Mouse (Mus musculus): ENCODE results near the gene Fgfr2. TPM values are rescaled to one million over a fixed set of nuclear protein-coding genes. Genes with fewer than 3 reads are reported as not detected.

Gene Fgfr2
- polyA plus RNA-seq, 1 experiment from 2014 or later = 20.3 TPM

GRCm38 (mm10) chr7:131722316-131722715, 1400.8 kb downstream of the Fgfr2 start:
- no peaks in the 10 kb centered on the region for H3K36me3 ChIP-seq (ENCODE audit: control insufficient read depth, insufficient read depth)
- WGBS = 72% methylated on average over 4 of the region's 4 CpGs
- no peaks in the 10 kb centered on the region for H3K4me1 ChIP-seq (ENCODE audit: control insufficient read depth, insufficient read depth, low read length)
- H3K27me3 ChIP-seq (ENCODE audit: control insufficient read depth, insufficient read depth, low read length) = 0 out of 2 replicates have a peak, but pooled peaks cover 2% of the 10 kb centered on the region
- no peak overlapping the region for H3K4me3 ChIP-seq (ENCODE audit: low read length)
- no peaks in the 10 kb centered on the region for H3K9me3 ChIP-seq (replicated peaks; ENCODE audit: control insufficient read depth, low read length)
- no peak overlapping the region for H3K4me2 ChIP-seq (ENCODE audit: low read depth, low read length)
- H3K9ac ChIP-seq (ENCODE audit: low read length) = no peak overlapping the region
- ATAC-seq (replicated peaks; ENCODE audit: extremely low read depth, insufficient read depth, low FRiP score) = no peak
- H3K27ac ChIP-seq (ENCODE audit: low read length) = no peak overlapping the region

GRCm38 (mm10) chr7:131718280-131718679, 1404.9 kb downstream of the Fgfr2 start:
- no peaks in the 10 kb centered on the region for H3K36me3 ChIP-seq (ENCODE audit: control insufficient read depth, insufficient read depth)
- ATAC-seq (replicated peaks; ENCODE audit: extremely low read depth, insufficient read depth, low FRiP score) = no peak
- no peaks in the 10 kb centered on the region for H3K4me1 ChIP-seq (ENCODE audit: control insufficient read depth, insufficient read depth, low read length)
- no peak overlapping the region for H3K9ac ChIP-seq (ENCODE audit: low read length)
- no peak overlapping the region for H3K27ac ChIP-seq (ENCODE audit: low read length)
- H3K9me3 ChIP-seq (replicated peaks; ENCODE audit: control insufficient read depth, low read length) = no peaks in the 10 kb centered on the region
- no peak overlapping the region for H3K4me3 ChIP-seq (ENCODE audit: low read length)
- 52% methylated on average over 3 of the region's 3 CpGs for WGBS
- H3K4me2 ChIP-seq (ENCODE audit: low read depth, low read length) = no peak overlapping the region
- H3K27me3 ChIP-seq (ENCODE audit: control insufficient read depth, insufficient read depth, low read length) = 0 out of 2 replicates have a peak, but pooled peaks cover 2% of the 10 kb centered on the region

- Histone ChIP-seq H3K27ac (ENCODE audit: low read length) (no peak overlapping the region), H3K9ac (ENCODE audit: low read length) (no peak overlapping the region), H3K27me3 (ENCODE audit: control insufficient read depth, insufficient read depth, low read length) (no peaks in the 10 kb centered on the region), H3K4me2 (ENCODE audit: low read depth, low read length) (no peak overlapping the region), H3K36me3 (ENCODE audit: control insufficient read depth, insufficient read depth) (no peaks in the 10 kb centered on the region), H3K4me3 (ENCODE audit: low read length) (no peak overlapping the region), H3K4me1 (ENCODE audit: control insufficient read depth, insufficient read depth, low read length) (no peaks in the 10 kb centered on the region), H3K9me3 (replicated peaks; ENCODE audit: control insufficient read depth, low read length) (no peaks in the 10 kb centered on the region)
- WGBS = 86% methylated on average over 9 of the region's 9 CpGs
- no peak for ATAC-seq (replicated peaks; ENCODE audit: extremely low read depth, insufficient read depth, low FRiP score)
Measured at GRCm38 (mm10) chr7:131713076-131713475, 1410.1 kb downstream of the Fgfr2 start.

GRCm38 (mm10) chr7:131696889-131697288, 1426.3 kb downstream of the Fgfr2 start:
- Histone ChIP-seq H3K4me1 (ENCODE audit: control insufficient read depth, insufficient read depth, low read length) (no peaks in the 10 kb centered on the region), H3K27me3 (ENCODE audit: control insufficient read depth, insufficient read depth, low read length) (no peaks in the 10 kb centered on the region), H3K9me3 (replicated peaks; ENCODE audit: control insufficient read depth, low read length) (no peaks in the 10 kb centered on the region), H3K4me2 (ENCODE audit: low read depth, low read length) (no peak overlapping the region), H3K27ac (ENCODE audit: low read length) (no peak overlapping the region), H3K9ac (ENCODE audit: low read length) (no peak overlapping the region), H3K36me3 (ENCODE audit: control insufficient read depth, insufficient read depth) (no peaks in the 10 kb centered on the region), H3K4me3 (ENCODE audit: low read length) (no peak overlapping the region)
- no peak for ATAC-seq (replicated peaks; ENCODE audit: extremely low read depth, insufficient read depth, low FRiP score)
- 28% methylated on average over 3 of the region's 3 CpGs for WGBS

GRCm38 (mm10) chr7:131687324-131687723, 1435.8 kb downstream of the Fgfr2 start:
- Histone ChIP-seq H3K27ac (ENCODE audit: low read length) (no peak overlapping the region), H3K4me1 (ENCODE audit: control insufficient read depth, insufficient read depth, low read length) (no peaks in the 10 kb centered on the region), H3K27me3 (ENCODE audit: control insufficient read depth, insufficient read depth, low read length) (no peaks in the 10 kb centered on the region), H3K4me3 (ENCODE audit: low read length) (no peak overlapping the region), H3K36me3 (ENCODE audit: control insufficient read depth, insufficient read depth) (no peaks in the 10 kb centered on the region), H3K9me3 (replicated peaks; ENCODE audit: control insufficient read depth, low read length) (no peaks in the 10 kb centered on the region), H3K4me2 (ENCODE audit: low read depth, low read length) (no peak overlapping the region), H3K9ac (ENCODE audit: low read length) (no peak overlapping the region)
- 57% methylated on average over 1 of the region's 1 CpGs for WGBS
- ATAC-seq (replicated peaks; ENCODE audit: extremely low read depth, insufficient read depth, low FRiP score) = no peak

GRCm38 (mm10) chr7:131677126-131677525, 1446.0 kb downstream of the Fgfr2 start:
- Histone ChIP-seq H3K4me1 (ENCODE audit: control insufficient read depth, insufficient read depth, low read length) (no peaks in the 10 kb centered on the region), H3K4me3 (ENCODE audit: low read length) (no peak overlapping the region), H3K36me3 (ENCODE audit: control insufficient read depth, insufficient read depth) (no peaks in the 10 kb centered on the region), H3K4me2 (ENCODE audit: low read depth, low read length) (no peak overlapping the region), H3K9me3 (replicated peaks; ENCODE audit: control insufficient read depth, low read length) (no peaks in the 10 kb centered on the region), H3K27ac (ENCODE audit: low read length) (no peak overlapping the region), H3K9ac (ENCODE audit: low read length) (no peak overlapping the region), H3K27me3 (ENCODE audit: control insufficient read depth, insufficient read depth, low read length) (no peaks in the 10 kb centered on the region)
- WGBS = 98% methylated on average over 2 of the region's 2 CpGs
- ATAC-seq (replicated peaks; ENCODE audit: extremely low read depth, insufficient read depth, low FRiP score) = no peak

- ATAC-seq (replicated peaks; ENCODE audit: extremely low read depth, insufficient read depth, low FRiP score) = no peak
- Histone ChIP-seq H3K27ac (ENCODE audit: low read length) (no peak overlapping the region), H3K4me2 (ENCODE audit: low read depth, low read length) (no peak overlapping the region), H3K4me3 (ENCODE audit: low read length) (no peak overlapping the region), H3K9ac (ENCODE audit: low read length) (no peak overlapping the region), H3K9me3 (replicated peaks; ENCODE audit: control insufficient read depth, low read length) (no peaks in the 10 kb centered on the region), H3K4me1 (ENCODE audit: control insufficient read depth, insufficient read depth, low read length) (no peaks in the 10 kb centered on the region), H3K27me3 (ENCODE audit: control insufficient read depth, insufficient read depth, low read length) (no peaks in the 10 kb centered on the region), H3K36me3 (ENCODE audit: control insufficient read depth, insufficient read depth) (no peaks in the 10 kb centered on the region)
- 61% methylated on average over 6 of the region's 6 CpGs for WGBS
Measured at GRCm38 (mm10) chr7:131670586-131670985, 1452.6 kb downstream of the Fgfr2 start.

- 75% methylated on average over 4 of the region's 4 CpGs for WGBS
- Histone ChIP-seq H3K4me1 (ENCODE audit: control insufficient read depth, insufficient read depth, low read length) (no peaks in the 10 kb centered on the region), H3K9ac (ENCODE audit: low read length) (no peak overlapping the region), H3K9me3 (replicated peaks; ENCODE audit: control insufficient read depth, low read length) (no peaks in the 10 kb centered on the region), H3K27ac (ENCODE audit: low read length) (no peak overlapping the region), H3K27me3 (ENCODE audit: control insufficient read depth, insufficient read depth, low read length) (no peaks in the 10 kb centered on the region), H3K4me2 (ENCODE audit: low read depth, low read length) (no peak overlapping the region), H3K36me3 (ENCODE audit: control insufficient read depth, insufficient read depth) (no peaks in the 10 kb centered on the region), H3K4me3 (ENCODE audit: low read length) (no peak overlapping the region)
- ATAC-seq (replicated peaks; ENCODE audit: extremely low read depth, insufficient read depth, low FRiP score) = no peak
Measured at GRCm38 (mm10) chr7:131669326-131669725, 1453.8 kb downstream of the Fgfr2 start.

GRCm38 (mm10) chr7:131660726-131661125, 1462.4 kb downstream of the Fgfr2 start:
- Histone ChIP-seq H3K4me2 (ENCODE audit: low read depth, low read length) (no peak overlapping the region), H3K4me1 (ENCODE audit: control insufficient read depth, insufficient read depth, low read length) (no peaks in the 10 kb centered on the region), H3K36me3 (ENCODE audit: control insufficient read depth, insufficient read depth) (no peaks in the 10 kb centered on the region), H3K9ac (ENCODE audit: low read length) (no peak overlapping the region), H3K9me3 (replicated peaks; ENCODE audit: control insufficient read depth, low read length) (no peaks in the 10 kb centered on the region), H3K27ac (ENCODE audit: low read length) (no peak overlapping the region), H3K4me3 (ENCODE audit: low read length) (no peak overlapping the region), H3K27me3 (ENCODE audit: control insufficient read depth, insufficient read depth, low read length) (no peaks in the 10 kb centered on the region)
- ATAC-seq (replicated peaks; ENCODE audit: extremely low read depth, insufficient read depth, low FRiP score) = no peak
- 79% methylated on average over 1 of the region's 1 CpGs for WGBS

- Histone ChIP-seq H3K4me3 (ENCODE audit: low read length) (no peak overlapping the region), H3K4me2 (ENCODE audit: low read depth, low read length) (no peak overlapping the region), H3K9ac (ENCODE audit: low read length) (no peak overlapping the region), H3K27me3 (ENCODE audit: control insufficient read depth, insufficient read depth, low read length) (no peaks in the 10 kb centered on the region), H3K4me1 (ENCODE audit: control insufficient read depth, insufficient read depth, low read length) (no peaks in the 10 kb centered on the region), H3K27ac (ENCODE audit: low read length) (no peak overlapping the region), H3K36me3 (ENCODE audit: control insufficient read depth, insufficient read depth) (no peaks in the 10 kb centered on the region), H3K9me3 (replicated peaks; ENCODE audit: control insufficient read depth, low read length) (no peaks in the 10 kb centered on the region)
- ATAC-seq (replicated peaks; ENCODE audit: extremely low read depth, insufficient read depth, low FRiP score) = no peak
- WGBS = 66% methylated on average over 7 of the region's 7 CpGs
Measured at GRCm38 (mm10) chr7:131656017-131656416, 1467.1 kb downstream of the Fgfr2 start.
